Mouse (Mus musculus): ENCODE results near the gene Pnma1. TPM values are rescaled to one million over a fixed set of nuclear protein-coding genes. Genes with fewer than 3 reads are reported as not detected.

Gene Pnma1
- 0.86 and 0.93 TPM in 2 replicates for polyA plus RNA-seq (2015; fragmentation: Nextera tagmentation; extraction: Ambion mirVana)

GRCm38 (mm10) chr12:84147954-84148621 is at the start of gene Pnma1:
Gene Pnma1 (minus strand): TSS chr12:84148489.

GRCm38 (mm10) chr12:84114153-84114994 is 33.9 kb downstream of the Pnma1 start, which contains the start of gene Dnal1:
Gene Dnal1 (plus strand): TSS chr12:84114366.

GRCm38 (mm10) chr12:84100604-84101492 is 47.4 kb downstream of the Pnma1 start, which contains the start of gene Acot6:
Gene Acot6 (plus strand): TSS chr12:84100654.

Other genes with a start within 250 kb of the Pnma1 start
- 16.5 and 21.9 TPM in 2 replicates for gene Numb, start 226.6 kb downstream of the Pnma1 start, polyA plus RNA-seq (2015; fragmentation: Nextera tagmentation; extraction: Ambion mirVana)
- 8.9 and 13.2 TPM in 2 replicates for gene Riox1, start 197.9 kb downstream of the Pnma1 start, polyA plus RNA-seq (2015; fragmentation: Nextera tagmentation; extraction: Ambion mirVana)
- gene Heatr4, start 163.6 kb downstream of the Pnma1 start, polyA plus RNA-seq (2015; fragmentation: Nextera tagmentation; extraction: Ambion mirVana) = 0.04 TPM in 1 of 2 replicates, not detected in the other
- 24.9 and 29.5 TPM in 2 replicates for gene Acot2, start 160.6 kb downstream of the Pnma1 start, polyA plus RNA-seq (2015; fragmentation: Nextera tagmentation; extraction: Ambion mirVana)
- 17.7 and 24.3 TPM in 2 replicates for gene Acot1, start 139.0 kb downstream of the Pnma1 start, polyA plus RNA-seq (2015; fragmentation: Nextera tagmentation; extraction: Ambion mirVana)
- gene Acot4, start 110.1 kb downstream of the Pnma1 start, polyA plus RNA-seq (2015; fragmentation: Nextera tagmentation; extraction: Ambion mirVana) = 0.98 and 2.6 TPM in 2 replicates
- gene Gm49366, start 109.6 kb downstream of the Pnma1 start, polyA plus RNA-seq (2015; fragmentation: Nextera tagmentation; extraction: Ambion mirVana) = not detected in 2 replicates
- gene Acot3, start 96.3 kb downstream of the Pnma1 start, polyA plus RNA-seq (2015; fragmentation: Nextera tagmentation; extraction: Ambion mirVana) = 0.95 and 2.7 TPM in 2 replicates
- gene Acot5, start 79.2 kb downstream of the Pnma1 start, polyA plus RNA-seq (2015; fragmentation: Nextera tagmentation; extraction: Ambion mirVana) = not detected in 2 replicates
- 1.8 and 2.7 TPM in 2 replicates for gene Acot6, start 47.8 kb downstream of the Pnma1 start, polyA plus RNA-seq (2015; fragmentation: Nextera tagmentation; extraction: Ambion mirVana)
- 2.6 and 3.9 TPM in 2 replicates for gene Dnal1, start 34.1 kb downstream of the Pnma1 start, polyA plus RNA-seq (2015; fragmentation: Nextera tagmentation; extraction: Ambion mirVana)
- gene Elmsan1, start 70.4 kb upstream of the Pnma1 start, polyA plus RNA-seq (2015; fragmentation: Nextera tagmentation; extraction: Ambion mirVana) = 6.8 and 9.4 TPM in 2 replicates
- gene Ptgr2, start 136.7 kb upstream of the Pnma1 start, polyA plus RNA-seq (2015; fragmentation: Nextera tagmentation; extraction: Ambion mirVana) = 27.2 and 44.7 TPM in 2 replicates
- 36.3 and 43.1 TPM in 2 replicates for gene Zfp410, start 168.4 kb upstream of the Pnma1 start, polyA plus RNA-seq (2015; fragmentation: Nextera tagmentation; extraction: Ambion mirVana)
- 31.9 and 45.2 TPM in 2 replicates for gene Coq6, start 213.2 kb upstream of the Pnma1 start, polyA plus RNA-seq (2015; fragmentation: Nextera tagmentation; extraction: Ambion mirVana)
- gene Fam161b, start 213.3 kb upstream of the Pnma1 start, polyA plus RNA-seq (2015; fragmentation: Nextera tagmentation; extraction: Ambion mirVana) = 1.3 and 1.4 TPM in 2 replicates

Measured in adrenal gland, postnatal 0 days (tissue).